Mouse (Mus musculus): ENCODE measurements around the gene Prkch. TPM values are rescaled to one million over a fixed set of nuclear protein-coding genes. Genes with fewer than 3 reads are reported as not detected.

Gene Prkch
- polyA plus RNA-seq, 1 experiment from 2014 or later: 11.1 TPM

DNA sequence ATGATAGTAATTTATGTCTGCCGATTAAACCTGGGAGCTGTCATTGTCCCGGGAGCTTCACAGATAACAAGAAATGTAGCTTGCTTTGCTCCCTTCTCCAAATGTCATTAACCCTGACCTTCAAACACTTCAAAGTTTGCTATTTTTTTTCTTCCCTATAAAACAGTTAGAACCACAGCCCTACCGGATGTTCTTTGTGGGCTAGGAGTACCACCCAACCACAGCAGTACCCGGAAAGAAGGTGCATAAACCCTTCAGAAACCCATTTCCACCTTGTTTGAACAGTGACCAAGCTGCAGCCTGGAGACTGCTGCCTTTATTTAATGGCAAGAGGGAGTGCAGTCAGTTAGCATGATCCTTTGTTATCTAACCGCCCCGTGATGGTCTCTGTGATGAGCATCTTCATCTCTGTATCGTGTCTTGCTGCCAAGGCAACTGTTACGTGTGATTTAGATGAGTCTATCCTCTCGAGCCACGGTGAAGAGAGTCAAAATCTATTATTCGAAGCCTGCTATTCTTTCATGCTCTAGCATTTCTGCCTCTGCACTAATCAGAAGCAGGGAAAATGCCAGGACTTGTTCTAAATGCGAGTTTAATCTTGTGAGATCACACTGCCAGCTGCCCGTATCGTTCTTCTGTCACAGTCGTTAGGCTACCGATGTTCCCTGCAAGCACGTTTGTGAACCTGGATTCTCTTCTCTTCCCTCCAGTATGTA is 115.0 kb downstream of the Prkch start:
- 73% methylated on average over 17 of the region's 17 CpGs for WGBS
- ATAC-seq (ENCODE audit: extremely low read depth, insufficient number of reproducible peaks, low FRiP score, low TSS enrichment): no peak
- Histone ChIP-seq H3K36me3 (0 out of 2 replicates have a peak, but pooled peaks cover 2% of the 10 kb centered on the region), H3K9ac (no peak overlapping the region; the same call in 1 of the 2 replicates), H3K27me3 (replicated peaks) (no peaks in the 10 kb centered on the region), H3K4me3 (no peak overlapping the region), H3K4me1 (peaks cover 23% of the 10 kb centered on the region), H3K4me2 (no peak overlapping the region), H3K27ac (replicated peaks) (no peak overlapping the region), H3K9me3 (no peaks in the 10 kb centered on the region)

DNA sequence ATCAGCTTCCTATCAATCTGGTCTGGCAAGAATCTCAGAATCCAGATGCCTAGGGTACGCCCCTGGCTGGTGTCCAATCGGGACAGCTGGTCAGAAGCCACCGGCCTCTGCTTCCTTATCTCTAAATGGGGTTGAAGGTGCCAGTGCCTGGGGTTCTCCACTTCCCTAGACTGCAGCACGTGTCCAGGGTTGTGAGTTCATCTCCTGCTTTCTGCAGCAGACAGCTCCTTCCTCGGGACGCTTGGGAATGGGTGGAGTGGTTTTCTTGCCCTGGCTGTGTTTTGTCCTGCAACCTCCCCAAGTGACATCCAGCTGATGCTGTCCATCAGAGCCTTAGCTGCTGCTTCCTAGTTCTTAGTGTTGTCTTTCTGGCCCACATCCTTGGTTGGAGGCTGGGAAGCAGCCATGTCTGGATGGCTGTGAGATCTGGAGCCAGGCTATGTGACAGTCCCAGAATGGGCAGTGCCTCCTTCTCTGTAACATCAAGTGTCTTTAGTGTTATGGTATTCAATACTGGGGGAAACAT is 116.0 kb downstream of the Prkch start:
- H3K27me3 ChIP-seq (replicated peaks): no peaks in the 10 kb centered on the region
- no peak overlapping the region for H3K27ac ChIP-seq (replicated peaks)
- H3K36me3 ChIP-seq: 0 out of 2 replicates have a peak, but pooled peaks cover 2% of the 10 kb centered on the region
- H3K4me1 ChIP-seq: peaks cover 25% of the 10 kb centered on the region
- H3K9me3 ChIP-seq: no peaks in the 10 kb centered on the region
- WGBS: 18% methylated on average over 6 of the region's 6 CpGs
- H3K4me3 ChIP-seq: no peak overlapping the region
- no peak overlapping the region for H3K4me2 ChIP-seq
- H3K9ac ChIP-seq: no peak overlapping the region
- no peak for ATAC-seq (ENCODE audit: extremely low read depth, insufficient number of reproducible peaks, low FRiP score, low TSS enrichment)

DNA sequence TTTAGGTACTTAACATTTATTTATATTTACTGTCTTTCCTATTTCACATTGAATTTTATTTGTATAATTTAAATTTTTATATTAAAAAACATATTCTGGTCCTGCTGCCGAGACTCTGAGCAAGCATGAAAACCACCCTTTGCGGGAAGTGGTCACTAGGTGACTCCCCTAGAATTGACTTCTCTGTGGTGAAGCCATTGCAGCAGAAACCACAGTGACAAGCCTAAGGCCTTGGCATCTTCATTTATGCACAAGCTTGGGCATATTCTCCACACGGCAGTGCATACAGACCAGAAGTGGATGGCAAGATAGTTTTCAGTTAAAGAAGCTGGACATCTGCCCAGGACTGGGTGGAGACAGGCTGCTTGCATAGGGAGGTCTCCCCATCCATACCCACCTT is 117.4 kb downstream of the Prkch start:
- no peak overlapping the region for H3K4me3 ChIP-seq
- H3K9ac ChIP-seq: no peak overlapping the region
- 0 out of 2 replicates have a peak, but pooled peaks cover 2% of the 10 kb centered on the region for H3K36me3 ChIP-seq
- no peaks in the 10 kb centered on the region for H3K27me3 ChIP-seq (replicated peaks)
- 76% methylated on average over 3 of the region's 3 CpGs for WGBS
- H3K4me1 ChIP-seq: peaks cover 28% of the 10 kb centered on the region
- no peaks in the 10 kb centered on the region for H3K9me3 ChIP-seq
- H3K4me2 ChIP-seq: no peak overlapping the region
- no peak overlapping the region for H3K27ac ChIP-seq (replicated peaks)
- ATAC-seq (ENCODE audit: extremely low read depth, insufficient number of reproducible peaks, low FRiP score, low TSS enrichment): no peak

- H3K4me1 ChIP-seq: peaks cover 36% of the 10 kb centered on the region
- ATAC-seq (ENCODE audit: extremely low read depth, insufficient number of reproducible peaks, low FRiP score, low TSS enrichment): no peak
- H3K9ac ChIP-seq: no peak overlapping the region
- no peaks in the 10 kb centered on the region for H3K27me3 ChIP-seq (replicated peaks)
- H3K9me3 ChIP-seq: no peaks in the 10 kb centered on the region
- H3K36me3 ChIP-seq: 0 out of 2 replicates have a peak, but pooled peaks cover 2% of the 10 kb centered on the region
- WGBS: 69% methylated on average over 3 of the region's 3 CpGs
- H3K4me2 ChIP-seq: no peak overlapping the region
- H3K27ac ChIP-seq (replicated peaks): no peak overlapping the region
- no peak overlapping the region for H3K4me3 ChIP-seq
Measured at GRCm38 (mm10) chr12:73704382-73704781, 119.8 kb downstream of the Prkch start.

DNA sequence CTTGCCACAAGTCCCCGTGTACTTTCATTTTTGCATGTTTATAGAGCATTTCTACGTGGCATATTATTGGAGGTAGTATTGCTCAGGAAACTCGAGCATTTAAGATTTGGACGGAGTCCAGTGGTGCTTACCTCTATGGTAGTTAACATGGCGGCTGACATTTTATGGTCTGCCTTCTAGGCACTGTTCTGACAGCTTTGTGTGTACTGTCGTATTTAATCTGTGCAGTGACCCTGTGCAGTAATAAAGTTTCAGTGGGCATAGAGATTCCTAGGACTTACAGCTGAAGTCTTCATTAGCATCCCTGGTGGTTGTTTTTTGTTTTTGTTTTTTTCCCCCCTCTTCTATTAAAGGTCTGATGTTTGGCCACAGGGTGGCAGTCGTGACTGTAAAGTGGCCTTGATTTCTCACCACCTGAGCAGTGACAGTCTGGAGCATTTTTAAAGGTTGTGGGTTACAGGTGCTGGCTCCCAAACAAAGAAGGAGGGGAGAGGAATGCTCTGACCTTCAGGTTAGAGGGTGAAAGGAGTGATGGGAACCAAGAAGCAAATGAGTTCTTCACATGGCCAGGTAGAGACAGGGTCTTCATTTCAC is 120.6 kb downstream of the Prkch start:
- H3K9me3 ChIP-seq: no peaks in the 10 kb centered on the region
- no peak overlapping the region for H3K4me3 ChIP-seq
- H3K27me3 ChIP-seq (replicated peaks): no peaks in the 10 kb centered on the region
- H3K9ac ChIP-seq: no peak overlapping the region
- 0 out of 2 replicates have a peak, but pooled peaks cover 2% of the 10 kb centered on the region for H3K36me3 ChIP-seq
- H3K4me1 ChIP-seq: peaks cover 32% of the 10 kb centered on the region
- no peak overlapping the region for H3K4me2 ChIP-seq
- WGBS: 36% methylated on average over 7 of the region's 7 CpGs
- no peak for ATAC-seq (ENCODE audit: extremely low read depth, insufficient number of reproducible peaks, low FRiP score, low TSS enrichment)
- H3K27ac ChIP-seq (replicated peaks): no peak overlapping the region

DNA sequence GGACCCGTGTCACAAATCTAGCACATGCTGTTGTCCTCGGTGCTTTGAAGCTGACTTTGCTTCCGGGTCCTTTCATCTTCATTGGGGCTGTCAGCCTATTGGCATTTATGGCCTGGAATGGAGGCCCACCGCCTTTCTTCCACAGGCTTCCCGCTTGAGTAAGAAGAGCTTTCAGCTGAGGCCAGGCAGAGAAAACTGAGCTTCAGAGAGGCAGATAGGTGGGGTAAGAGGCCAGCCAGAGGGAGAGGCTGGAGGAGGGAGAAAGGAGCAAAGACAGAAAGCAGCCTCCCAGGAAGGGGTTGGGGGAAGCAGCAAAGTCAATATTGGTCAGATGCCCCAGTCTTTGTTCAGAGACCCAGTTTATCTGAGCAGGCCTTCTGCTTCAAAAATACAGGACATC is 123.9 kb downstream of the Prkch start:
- Histone ChIP-seq H3K36me3 (no peaks in the 10 kb centered on the region), H3K27me3 (replicated peaks) (no peaks in the 10 kb centered on the region), H3K4me2 (0 out of 2 replicates have a peak overlapping the region, but pooled peaks have one; percentile 16), H3K27ac (replicated peaks) (peak overlapping the region; percentile 62), H3K9ac (peak overlapping the region; percentile 70), H3K4me1 (peaks cover 43% of the 10 kb centered on the region), H3K9me3 (no peaks in the 10 kb centered on the region), H3K4me3 (no peak overlapping the region)
- ATAC-seq (ENCODE audit: extremely low read depth, insufficient number of reproducible peaks, low FRiP score, low TSS enrichment): no peak
- 45% methylated on average over 5 of the region's 5 CpGs for WGBS

GRCm38 (mm10) chr12:73708920-73709319 is 124.3 kb downstream of the Prkch start:
- H3K36me3 ChIP-seq: no peaks in the 10 kb centered on the region
- whole genome bisulfite sequencing: 11% methylated on average over 8 of the region's 8 CpGs
- peaks cover 43% of the 10 kb centered on the region for H3K4me1 ChIP-seq
- no peaks in the 10 kb centered on the region for H3K27me3 ChIP-seq (replicated peaks)
- H3K27ac ChIP-seq (replicated peaks): peak overlapping the region; percentile 62
- no peak overlapping the region for H3K4me3 ChIP-seq
- H3K9me3 ChIP-seq: no peaks in the 10 kb centered on the region
- ATAC-seq (ENCODE audit: extremely low read depth, insufficient number of reproducible peaks, low FRiP score, low TSS enrichment): no peak; the same call in 1 of the 2 replicates
- H3K9ac ChIP-seq: peak overlapping the region; percentile 70
- H3K4me2 ChIP-seq: peak overlapping the region; percentile 41; the same call in 1 of the 2 replicates

- ATAC-seq (ENCODE audit: extremely low read depth, insufficient number of reproducible peaks, low FRiP score, low TSS enrichment): no peak
- H3K36me3 ChIP-seq: no peaks in the 10 kb centered on the region
- no peak overlapping the region for H3K4me2 ChIP-seq
- no peaks in the 10 kb centered on the region for H3K9me3 ChIP-seq
- no peak overlapping the region for H3K9ac ChIP-seq
- no peaks in the 10 kb centered on the region for H3K27me3 ChIP-seq (replicated peaks)
- WGBS: 74% methylated on average over 5 of the region's 5 CpGs
- H3K4me3 ChIP-seq: no peak overlapping the region
- H3K27ac ChIP-seq (replicated peaks): no peak overlapping the region
- peaks cover 38% of the 10 kb centered on the region for H3K4me1 ChIP-seq
Measured at GRCm38 (mm10) chr12:73710846-73711245, 126.2 kb downstream of the Prkch start.

GRCm38 (mm10) chr12:73712122-73712521 is 127.5 kb downstream of the Prkch start:
- H3K4me1 ChIP-seq: peaks cover 37% of the 10 kb centered on the region
- H3K27ac ChIP-seq (replicated peaks): no peak overlapping the region
- 41% methylated on average over 6 of the region's 6 CpGs for WGBS
- no peak overlapping the region for H3K4me2 ChIP-seq
- no peak overlapping the region for H3K9ac ChIP-seq
- no peak overlapping the region for H3K4me3 ChIP-seq
- no peaks in the 10 kb centered on the region for H3K9me3 ChIP-seq
- H3K27me3 ChIP-seq (replicated peaks): no peaks in the 10 kb centered on the region
- H3K36me3 ChIP-seq: no peaks in the 10 kb centered on the region
- no peak for ATAC-seq (ENCODE audit: extremely low read depth, insufficient number of reproducible peaks, low FRiP score, low TSS enrichment)

DNA sequence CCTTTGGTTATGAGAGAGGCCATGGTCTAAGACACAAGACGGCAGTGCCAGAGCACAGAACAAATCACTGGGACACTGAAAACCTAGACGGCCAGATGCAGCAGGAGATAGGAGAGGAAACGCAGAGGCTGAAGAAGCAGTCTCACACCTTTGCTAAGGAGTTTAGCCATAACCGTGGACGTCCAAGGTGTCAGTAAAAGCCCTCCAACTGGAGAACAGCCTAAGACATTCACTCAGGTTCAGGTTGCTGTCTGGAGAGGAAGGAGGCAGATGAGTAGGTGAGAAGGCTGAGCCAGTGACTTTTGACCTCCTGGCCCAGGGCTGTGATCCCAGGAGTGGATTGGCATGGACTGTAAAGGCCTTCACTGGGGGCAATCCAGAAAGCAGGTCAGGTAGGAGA is 130.0 kb downstream of the Prkch start:
- Histone ChIP-seq H3K4me2 (no peak overlapping the region), H3K4me1 (peaks cover 32% of the 10 kb centered on the region), H3K9ac (no peak overlapping the region), H3K4me3 (no peak overlapping the region), H3K27me3 (replicated peaks) (no peaks in the 10 kb centered on the region), H3K9me3 (no peaks in the 10 kb centered on the region), H3K36me3 (no peaks in the 10 kb centered on the region), H3K27ac (replicated peaks) (no peak overlapping the region)
- 85% methylated on average over 5 of the region's 5 CpGs for WGBS
- ATAC-seq (ENCODE audit: extremely low read depth, insufficient number of reproducible peaks, low FRiP score, low TSS enrichment): no peak

GRCm38 (mm10) chr12:73715331-73715730 is 130.7 kb downstream of the Prkch start:
- H3K4me2 ChIP-seq: no peak overlapping the region
- H3K27me3 ChIP-seq (replicated peaks): no peaks in the 10 kb centered on the region
- H3K4me3 ChIP-seq: no peak overlapping the region
- ATAC-seq (ENCODE audit: extremely low read depth, insufficient number of reproducible peaks, low FRiP score, low TSS enrichment): no peak
- WGBS: 90% methylated on average over 2 of the region's 2 CpGs
- no peak overlapping the region for H3K27ac ChIP-seq (replicated peaks)
- peaks cover 29% of the 10 kb centered on the region for H3K4me1 ChIP-seq
- no peaks in the 10 kb centered on the region for H3K9me3 ChIP-seq
- no peak overlapping the region for H3K9ac ChIP-seq
- H3K36me3 ChIP-seq: no peaks in the 10 kb centered on the region
